Mouse (Mus musculus) kidney, postnatal 0 days (tissue): ENCODE data around the gene Thrsp. TPM values are rescaled to one million over a fixed set of nuclear protein-coding genes. Genes with fewer than 3 reads are reported as not detected.

Experiments
- ATAC-seq: fragments of 200-750 bp; cut with Nextera tagmentation; replicated peaks from 2 replicates; pipeline ENCODE4 v1.8.0; 2017; ENCODE audit warnings: low read depth, moderate number of reproducible peaks, moderate TSS enrichment, moderate library complexity; ENCODE audit not compliant: low FRiP score
- DNase-seq: peaks from one replicate; pipeline ENCODE4 v3.0.0-alpha.2; 2016; ENCODE audit warnings: low spot score
- H3K27ac ChIP-seq: fragments of 300-500 bp; sonication (generic); 2 replicates; pipeline ENCODE4 v1.5.1; 2014; ENCODE audit warnings: mild to moderate bottlenecking
- H3K27me3 ChIP-seq: fragments of 300-500 bp; sonication (generic); 2 replicates; pipeline ENCODE4 v1.6.1; 2014; ENCODE audit warnings: low read length, mixed read lengths; ENCODE audit not compliant: insufficient read depth
- H3K36me3 ChIP-seq: fragments of 300-500 bp; sonication (generic); 2 replicates; pipeline ENCODE4 v1.6.1; 2014; ENCODE audit warnings: low read length, mixed read lengths; ENCODE audit not compliant: insufficient read depth
- H3K4me1 ChIP-seq: fragments of 300-500 bp; sonication (generic); replicated peaks from 2 replicates; pipeline ENCODE4 v1.6.1; 2014; ENCODE audit warnings: antibody characterized with exemption, low read length, mixed read lengths; ENCODE audit not compliant: insufficient read depth
- H3K4me2 ChIP-seq: fragments of 300-500 bp; sonication (generic); 2 replicates; pipeline ENCODE4 v1.6.1; 2014; ENCODE audit warnings: mild to moderate bottlenecking, low read length, moderate library complexity, mixed read lengths
- H3K4me3 ChIP-seq: fragments of 300-500 bp; sonication (generic); replicated peaks from 2 replicates; pipeline ENCODE4 v1.5.1; 2014; ENCODE audit warnings: low read depth, low read length
- H3K9ac ChIP-seq: fragments of 300-500 bp; sonication (generic); 2 replicates; pipeline ENCODE4 v1.6.1; 2014; ENCODE audit warnings: low read depth, low read length
- H3K9me3 ChIP-seq: fragments of 300-500 bp; sonication (generic); replicated peaks from 2 replicates; pipeline ENCODE4 v1.6.1; 2016; ENCODE audit warnings: low read length, inconsistent platforms, mixed read lengths
- CTCF ChIP-seq: IDR thresholded peaks from 2 replicates; pipeline ENCODE4 v1.5.1; 2016; ENCODE audit warnings: antibody characterized with exemption, low read depth, mild to moderate bottlenecking, moderate library complexity
- WGBS: fragments of 180-500 bp; shearing (Covaris S2); extraction: QIAGEN DNeasy Blood & Tissue Kit; methylation state at CpG from one replicate; pipeline ENCODE4 v1.1.7; 2014; 5-methylcytosine and 5-hydroxymethylcytosine counted together
- polyA plus RNA-seq: library from polyadenylated mRNA; unstranded; fragments of >200 nt; fragmentation: Nextera tagmentation; extraction: Ambion mirVana; gene quantifications from 2 replicates; pipeline ENCODE4 v1.2.1, GENCODE M21; 2015

Thrsp gene
- polyA plus RNA-seq, 1 experiment from 2014 or later: 1.4 TPM

- H3K4me2 ChIP-seq: no peak overlapping the region
- no peak overlapping the region for H3K27ac ChIP-seq
- H3K4me1 ChIP-seq: no peaks in the 10 kb centered on the region
- H3K9ac ChIP-seq: no peak overlapping the region
- 38% methylated on average over 1 of the region's 1 CpGs for WGBS
- H3K27me3 ChIP-seq: no peaks in the 10 kb centered on the region
- DNase-seq (no peak), ATAC-seq (no peak)
- H3K9me3 ChIP-seq: no peaks in the 10 kb centered on the region
- H3K36me3 ChIP-seq: no peaks in the 10 kb centered on the region
- TF ChIP-seq CTCF: no peak
- H3K4me3 ChIP-seq: no peak overlapping the region
These were observed 2.9 kb upstream of the Thrsp start for GRCm38 (mm10) chr7:97420406-97420805.

GRCm38 (mm10) chr7:97419163-97419562 is 1.6 kb upstream of the Thrsp start:
- Histone ChIP-seq H3K4me3 (no peak overlapping the region), H3K27ac (no peak overlapping the region), H3K27me3 (no peaks in the 10 kb centered on the region), H3K4me1 (no peaks in the 10 kb centered on the region), H3K4me2 (no peak overlapping the region), H3K9ac (no peak overlapping the region), H3K9me3 (no peaks in the 10 kb centered on the region), H3K36me3 (no peaks in the 10 kb centered on the region)
- DNase-seq (no peak), ATAC-seq (no peak)
- WGBS: 84% methylated on average over 5 of the region's 5 CpGs
- no peak for TF ChIP-seq CTCF

GRCm38 (mm10) chr7:97418717-97419116 is 1.2 kb upstream of the Thrsp start:
- no peaks in the 10 kb centered on the region for H3K9me3 ChIP-seq
- H3K9ac ChIP-seq: no peak overlapping the region
- no peak overlapping the region for H3K27ac ChIP-seq
- H3K36me3 ChIP-seq: no peaks in the 10 kb centered on the region
- DNase-seq: no peak
- ATAC-seq: no peak
- H3K4me1 ChIP-seq: no peaks in the 10 kb centered on the region
- TF ChIP-seq CTCF: no peak
- WGBS: 67% methylated on average over 5 of the region's 5 CpGs
- H3K4me3 ChIP-seq: no peak overlapping the region
- no peaks in the 10 kb centered on the region for H3K27me3 ChIP-seq
- no peak overlapping the region for H3K4me2 ChIP-seq

- DNase-seq (no peak), ATAC-seq (no peak)
- H3K27ac ChIP-seq: no peak overlapping the region
- no peaks in the 10 kb centered on the region for H3K4me1 ChIP-seq
- H3K4me3 ChIP-seq: no peak overlapping the region
- no peak overlapping the region for H3K9ac ChIP-seq
- H3K4me2 ChIP-seq: no peak overlapping the region
- TF ChIP-seq CTCF: no peak
- H3K9me3 ChIP-seq: no peaks in the 10 kb centered on the region
- 90% methylated on average over 4 of the region's 4 CpGs for WGBS
- H3K27me3 ChIP-seq: no peaks in the 10 kb centered on the region
- no peaks in the 10 kb centered on the region for H3K36me3 ChIP-seq
These were observed 1.1 kb downstream of the Thrsp start for GRCm38 (mm10) chr7:97416473-97416872.

GRCm38 (mm10) chr7:97414915-97415687 is 2.4 kb downstream of the Thrsp start:
- ATAC-seq (no peak), DNase-seq (no peak)
- no peak overlapping the region for H3K4me2 ChIP-seq

GRCm38 (mm10) chr7:97414426-97414825 is 3.1 kb downstream of the Thrsp start:
- Histone ChIP-seq H3K36me3 (peaks cover 15% of the 10 kb centered on the region), H3K27me3 (no peaks in the 10 kb centered on the region), H3K9me3 (no peaks in the 10 kb centered on the region), H3K4me2 (no peak overlapping the region), H3K4me3 (no peak overlapping the region), H3K27ac (no peak overlapping the region), H3K9ac (no peak overlapping the region), H3K4me1 (no peaks in the 10 kb centered on the region)
- 67% methylated on average over 1 of the region's 1 CpGs for WGBS
- DNase-seq: no peak
- no peak for ATAC-seq
- TF ChIP-seq CTCF: no peak

More at GRCm38 (mm10) chr7:97414915-97415687, 2.4 kb downstream of the Thrsp start:
- 35% methylated on average over 9 of the region's 9 CpGs for WGBS
- H3K27me3 ChIP-seq: no peaks in the 10 kb centered on the region
- H3K4me1 ChIP-seq: no peaks in the 10 kb centered on the region
- no peak overlapping the region for H3K27ac ChIP-seq
- no peaks in the 10 kb centered on the region for H3K9me3 ChIP-seq
- H3K36me3 ChIP-seq: peaks cover 11% of the 10 kb centered on the region
- no peak overlapping the region for H3K4me3 ChIP-seq
- H3K9ac ChIP-seq: no peak overlapping the region
- TF ChIP-seq CTCF: no peak
